Mouse (Mus musculus) spleen, embryonic (tissue): ENCODE measurements at regions not wholly inside any gene's neighbourhood (a gene's known extent, or its start where the extent isn't known, plus 50 kb on each side); places are given as distances from the start of the nearest gene placed in this dataset.

Experiments used
- CTCF ChIA-PET: fragments of 350-600 bp; sonication (Branson Sonifier 250); formaldehyde crosslinking; loops from one replicate; lab custom pipeline; 2022; lab: Charles Lee

GRCm38 (mm10) chr3:51019650-51020346, 204.4 kb upstream of the Noct start:
- CTCF ChIA-PET: no interaction called here

GRCm38 (mm10) chr3:51024655-51025054, 199.6 kb upstream of the Noct start:
- CTCF ChIA-PET: no interaction called here

- CTCF ChIA-PET: no interaction called here
Observed at GRCm38 (mm10) chr3:51031821-51032220, 192.4 kb upstream of the Noct start.

GRCm38 (mm10) chr3:51033292-51033691, 191.0 kb upstream of the Noct start:
- CTCF ChIA-PET: no interaction called here

GRCm38 (mm10) chr3:51036700-51037306, 187.4 kb upstream of the Noct start:
- CTCF ChIA-PET: no interaction called here

- CTCF ChIA-PET: no interaction called here
Observed at GRCm38 (mm10) chr3:51042223-51042846, 181.9 kb upstream of the Noct start.

GRCm38 (mm10) chr3:51048739-51049138, 175.5 kb upstream of the Noct start:
- CTCF ChIA-PET: no interaction called here

- CTCF ChIA-PET: no interaction called here
Observed at GRCm38 (mm10) chr3:51050156-51050555, 174.1 kb upstream of the Noct start.

GRCm38 (mm10) chr3:51055004-51055403, 169.2 kb upstream of the Noct start:
- CTCF ChIA-PET: no interaction called here

- CTCF ChIA-PET: no interaction called here
Observed at GRCm38 (mm10) chr3:51064201-51064600, 160.0 kb upstream of the Noct start.

GRCm38 (mm10) chr3:51066373-51066772, 157.9 kb upstream of the Noct start:
- CTCF ChIA-PET: no interaction called here

- CTCF ChIA-PET: no interaction called here
Observed at GRCm38 (mm10) chr3:51072417-51072816, 151.8 kb upstream of the Noct start.

GRCm38 (mm10) chr3:51073003-51073679, 151.1 kb upstream of the Noct start:
- CTCF ChIA-PET: no interaction called here

- CTCF ChIA-PET: no interaction called here
Observed at GRCm38 (mm10) chr3:51073743-51074319, 150.4 kb upstream of the Noct start.

GRCm38 (mm10) chr3:51075219-51075920, 148.9 kb upstream of the Noct start:
- CTCF ChIA-PET: no interaction called here

GRCm38 (mm10) chr3:51078459-51078858, 145.8 kb upstream of the Noct start:
- CTCF ChIA-PET: no interaction called here

- CTCF ChIA-PET: no interaction called here
Observed at GRCm38 (mm10) chr3:51080415-51080814, 143.8 kb upstream of the Noct start.

- CTCF ChIA-PET: no interaction called here
Observed at GRCm38 (mm10) chr3:51080855-51081254, 143.4 kb upstream of the Noct start.

GRCm38 (mm10) chr3:51082831-51083575, 141.2 kb upstream of the Noct start:
- CTCF ChIA-PET: no interaction called here

GRCm38 (mm10) chr3:51083583-51083982, 140.7 kb upstream of the Noct start:
- CTCF ChIA-PET: no interaction called here

- CTCF ChIA-PET: no interaction called here
Observed at GRCm38 (mm10) chr3:51086441-51086849, 137.8 kb upstream of the Noct start.
